Mouse (Mus musculus) kidney, adult 2 months (tissue): ENCODE data around the gene Tas1r3. TPM values are rescaled to one million over a fixed set of nuclear protein-coding genes. Genes with fewer than 3 reads are reported as not detected.

Experiments
- DNase-seq: peaks from one replicate; pipeline ENCODE4 v3.0.0; 2021
- H3K27ac ChIP-seq: fragments of 200-500 bp; 2 replicates; pipeline ENCODE4 v1.5.1; 2012; ENCODE audit warnings: low read depth, low read length, control low read depth, inconsistent platforms; ENCODE audit not compliant: insufficient read depth
- H3K27me3 ChIP-seq: fragments of 200-500 bp; replicated peaks from 2 replicates; pipeline ENCODE4 v1.6.1; 2012; ENCODE audit warnings: mild to moderate bottlenecking, moderate library complexity, low read length, inconsistent platforms; ENCODE audit not compliant: control insufficient read depth, insufficient read depth
- H3K36me3 ChIP-seq: fragments of 200-500 bp; 2 replicates; pipeline ENCODE4 v1.6.1; 2012; ENCODE audit warnings: mild to moderate bottlenecking, moderate library complexity, low read length, inconsistent platforms; ENCODE audit not compliant: control insufficient read depth, insufficient read depth
- H3K4me1 ChIP-seq: fragments of 200-500 bp; 2 replicates; pipeline ENCODE4 v1.6.1; 2011; ENCODE audit warnings: low read length; ENCODE audit not compliant: control insufficient read depth, insufficient read depth
- H3K4me3 ChIP-seq: fragments of 200-500 bp; 2 replicates; pipeline ENCODE4 v1.5.1; 2011; ENCODE audit warnings: mild to moderate bottlenecking, low read depth, low read length, control low read depth; ENCODE audit not compliant: insufficient read depth
- CTCF ChIP-seq: fragments of 200-500 bp; conservative IDR thresholded peaks from 2 replicates; pipeline ENCODE4 v1.5.1; 2011; ENCODE audit warnings: low read depth, mild to moderate bottlenecking, control low read depth, low read length, moderate library complexity, mixed read lengths; ENCODE audit not compliant: insufficient read depth, insufficient read length
- POLR2A ChIP-seq: fragments of 200-500 bp; IDR thresholded peaks from one replicate; pipeline ENCODE4 v1.6.1; 2011; ENCODE audit warnings: low read depth, low read length, control low read depth
- WGBS: fragments of 180-500 bp; shearing (Covaris S2); methylation state at CpG from one replicate; pipeline ENCODE4 v1.1.7; 2018; 5-methylcytosine and 5-hydroxymethylcytosine counted together
- polyA plus RNA-seq: library from polyadenylated mRNA; depleted of rRNA; stranded (reverse); fragments of >200 nt; gene quantifications from 2 replicates; pipeline ENCODE4 v1.2.3, GENCODE M21; 2012; rRNA removed

Tas1r3 gene
- polyA plus RNA-seq, 1 experiment = 0.64 TPM

DNA sequence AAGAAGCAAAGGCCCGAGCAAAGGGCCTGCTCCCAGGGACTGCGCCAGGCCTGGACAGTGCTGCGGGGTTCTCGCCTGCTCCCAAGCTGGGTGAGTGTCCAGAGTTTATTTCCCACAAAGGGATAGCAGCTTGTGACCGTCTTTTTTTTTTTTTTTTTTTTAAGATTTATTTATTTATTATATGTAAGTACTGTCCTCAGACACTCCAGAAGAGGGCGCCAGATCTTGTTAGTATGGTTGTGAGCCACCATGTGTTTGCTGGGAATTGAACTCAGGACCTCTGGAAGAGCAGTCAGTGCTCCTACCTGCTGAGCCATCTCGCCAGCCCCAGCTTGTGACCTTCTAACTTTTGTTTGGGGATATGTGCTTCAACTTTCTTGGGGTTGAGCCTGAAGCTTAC is 42.1 kb downstream of the Tas1r3 start:
- WGBS = 68% methylated on average over 7 of the region's 7 CpGs
- no peak for DNase-seq
- no peak for TF ChIP-seq POLR2A
- 0 out of 2 replicates have a peak, but pooled peaks have one; percentile 15 for TF ChIP-seq CTCF
- Histone ChIP-seq H3K4me3 (no peak overlapping the region), H3K36me3 (peaks cover 40% of the 10 kb centered on the region), H3K4me1 (peaks cover 3% of the 10 kb centered on the region; the same call in 1 of the 2 replicates), H3K27ac (no peak overlapping the region), H3K27me3 (no peaks in the 10 kb centered on the region)

DNA sequence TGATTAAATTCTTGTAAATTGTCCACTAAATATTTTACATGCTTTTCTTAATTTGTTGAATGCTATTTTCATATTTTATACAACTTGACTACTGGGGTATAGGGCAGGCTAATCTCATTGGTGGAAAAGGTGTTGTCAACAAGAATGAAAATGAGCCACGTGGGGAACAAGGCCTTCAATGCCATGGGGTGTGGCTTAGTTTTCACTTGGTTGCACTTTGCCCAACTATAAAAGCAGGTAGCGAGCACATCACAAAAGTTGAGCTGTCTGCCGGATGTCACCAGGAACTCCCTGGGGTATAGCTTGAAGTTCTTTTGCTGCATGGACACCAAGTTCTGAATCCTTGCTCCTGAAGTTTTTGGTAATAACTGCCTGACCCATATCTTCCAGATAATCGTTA is 45.6 kb downstream of the Tas1r3 start:
- H3K27ac ChIP-seq = no peak overlapping the region
- peaks cover 37% of the 10 kb centered on the region for H3K36me3 ChIP-seq
- no peak overlapping the region for H3K4me3 ChIP-seq
- TF ChIP-seq POLR2A = no peak
- 49% methylated on average over 4 of the region's 4 CpGs for WGBS
- H3K4me1 ChIP-seq = peaks cover 14% of the 10 kb centered on the region
- no peaks in the 10 kb centered on the region for H3K27me3 ChIP-seq
- DNase-seq = peak; percentile 53

DNA sequence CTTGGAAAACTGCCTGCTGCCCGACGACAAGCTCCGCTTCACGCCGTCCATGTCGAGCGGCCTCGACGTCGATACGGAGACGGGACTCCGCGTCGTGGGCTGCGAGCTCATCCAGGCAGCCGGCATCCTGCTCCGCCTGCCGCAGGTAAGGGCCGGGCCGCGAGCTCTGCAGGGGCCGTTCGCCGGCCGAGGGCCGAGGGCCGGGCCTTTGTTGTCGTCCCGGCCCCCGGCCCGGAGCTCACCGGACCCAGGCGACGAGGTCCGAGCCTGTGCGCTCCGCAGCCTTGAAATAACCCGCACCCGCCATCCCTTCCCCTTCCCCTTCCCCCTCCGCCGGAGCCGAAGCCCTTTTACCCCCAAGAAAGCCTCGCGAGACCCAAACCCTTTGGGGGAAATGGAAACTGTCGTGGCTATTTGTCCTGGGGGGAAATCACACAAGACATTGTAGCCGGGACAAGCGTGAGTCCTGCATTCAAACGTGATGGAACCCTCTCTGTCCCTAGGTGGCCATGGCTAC is 50.4 kb downstream of the Tas1r3 start:
- TF ChIP-seq CTCF (no peak), POLR2A (no peak)
- peaks cover 16% of the 10 kb centered on the region for H3K36me3 ChIP-seq
- H3K4me1 ChIP-seq = peaks cover 14% of the 10 kb centered on the region
- H3K4me3 ChIP-seq = peak overlapping the region; percentile 88
- DNase-seq = peak; percentile 23
- peak overlapping the region; percentile 80 for H3K27ac ChIP-seq
- WGBS = under 1% methylated on average over 49 of the region's 49 CpGs
- H3K27me3 ChIP-seq = no peaks in the 10 kb centered on the region

DNA sequence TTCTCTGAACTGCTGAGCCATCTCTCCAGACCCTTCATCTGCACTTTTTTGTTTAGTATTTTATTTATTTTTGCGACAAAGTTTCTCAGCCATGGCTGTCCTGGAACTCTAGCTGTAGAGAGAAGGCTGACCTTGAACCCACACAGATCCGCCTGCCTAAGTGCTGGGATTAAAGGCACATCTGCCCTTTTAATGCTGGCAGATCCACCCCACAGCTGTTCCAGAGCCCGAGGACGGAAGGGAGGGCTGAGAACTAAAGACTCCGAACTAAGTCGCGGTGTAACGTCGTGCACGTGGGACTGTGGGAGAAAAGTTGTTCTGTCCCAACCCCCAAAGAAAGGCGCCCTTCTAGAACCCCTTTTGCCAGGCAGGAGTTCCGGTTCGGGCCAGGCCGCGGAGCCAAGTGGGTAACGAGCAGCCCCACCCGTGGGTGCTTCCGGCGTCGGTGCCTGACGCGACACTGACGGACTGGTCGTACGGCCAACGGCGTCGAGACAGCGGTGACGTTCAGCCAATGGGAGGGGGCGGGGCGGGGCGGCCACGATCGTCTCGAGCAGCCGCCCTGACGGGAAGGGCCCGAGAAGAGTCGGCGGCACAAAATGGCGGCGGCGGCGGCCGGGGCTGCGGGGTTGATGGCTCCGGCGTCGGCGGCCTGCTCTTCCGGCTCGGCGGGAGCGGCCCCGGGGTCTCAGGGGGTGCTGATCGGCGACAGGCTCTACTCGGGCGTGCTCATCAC is 51.1 kb downstream of the Tas1r3 start, which contains the start of gene Ccnl2:
Gene Ccnl2 (plus strand): TSS at position 561 of the 736 bp plus-strand sequence.
- no peaks in the 10 kb centered on the region for H3K27me3 ChIP-seq
- H3K4me3 ChIP-seq = peak within 1 kb of the TSS; percentile 88
- WGBS = under 1% methylated on average over 51 of the region's 60 CpGs
- peaks cover 11% of the 10 kb centered on the region for H3K4me1 ChIP-seq
- H3K27ac ChIP-seq = peak within 1 kb of the TSS; percentile 96
- TF ChIP-seq POLR2A (peak; percentile 42), CTCF (no peak)
- H3K36me3 ChIP-seq = peaks cover 12% of the 10 kb centered on the region
- peak; percentile 97 for DNase-seq

Other genes starting within 250 kb of the Tas1r3 start
- gene Cdk11b, start 238.5 kb downstream of the Tas1r3 start, polyA plus RNA-seq = 19.2 and 24.8 TPM in 2 replicates
- not detected in 2 replicates for gene Gm10563, start 218.0 kb downstream of the Tas1r3 start, polyA plus RNA-seq
- 22.4 and 28.0 TPM in 2 replicates for gene Mmp23, start 210.0 kb downstream of the Tas1r3 start, polyA plus RNA-seq
- gene Mib2, start 194.2 kb downstream of the Tas1r3 start, polyA plus RNA-seq = 57.7 and 72.6 TPM in 2 replicates
- 9.8 and 10.6 TPM in 2 replicates for gene Fndc10, start 169.0 kb downstream of the Tas1r3 start, polyA plus RNA-seq
- 81.9 and 101 TPM in 2 replicates for gene Ssu72, start 158.6 kb downstream of the Tas1r3 start, polyA plus RNA-seq
- gene Tmem240, start 128.6 kb downstream of the Tas1r3 start, polyA plus RNA-seq = 0.67 TPM in 2 replicates
- gene Atad3a, start 102.3 kb downstream of the Tas1r3 start, polyA plus RNA-seq = 130 and 145 TPM in 2 replicates
- 21.8 and 27.2 TPM in 2 replicates for gene Vwa1, start 88.7 kb downstream of the Tas1r3 start, polyA plus RNA-seq
- gene Tmem88b, start 77.5 kb downstream of the Tas1r3 start, polyA plus RNA-seq = 1.8 and 2.4 TPM in 2 replicates
- 2.8 and 3.2 TPM in 2 replicates for gene Ankrd65, start 72.9 kb downstream of the Tas1r3 start, polyA plus RNA-seq
- 83.1 and 91.1 TPM in 2 replicates for gene Mrpl20, start 60.5 kb downstream of the Tas1r3 start, polyA plus RNA-seq
- gene Ccnl2, start 50.9 kb downstream of the Tas1r3 start, polyA plus RNA-seq = 54.1 and 56.8 TPM in 2 replicates
- gene Aurkaip1, start 32.1 kb downstream of the Tas1r3 start, polyA plus RNA-seq = 164 and 195 TPM in 2 replicates
- gene Mxra8, start 23.7 kb downstream of the Tas1r3 start, polyA plus RNA-seq = 98.0 and 115 TPM in 2 replicates
- 123 and 174 TPM in 2 replicates for gene Dvl1, start 16.0 kb downstream of the Tas1r3 start, polyA plus RNA-seq
- 46.2 and 53.1 TPM in 2 replicates for gene Cptp, start 6.1 kb upstream of the Tas1r3 start, polyA plus RNA-seq
- 26.0 and 28.9 TPM in 2 replicates for gene Ints11, start 6.2 kb upstream of the Tas1r3 start, polyA plus RNA-seq
- 27.3 and 34.1 TPM in 2 replicates for gene Pusl1, start 28.4 kb upstream of the Tas1r3 start, polyA plus RNA-seq
- 14.6 and 18.3 TPM in 2 replicates for gene Acap3, start 28.5 kb upstream of the Tas1r3 start, polyA plus RNA-seq
- gene Ube2j2, start 80.5 kb upstream of the Tas1r3 start, polyA plus RNA-seq = 47.3 and 48.0 TPM in 2 replicates
- gene C1qtnf12, start 99.0 kb upstream of the Tas1r3 start, polyA plus RNA-seq = 104 and 107 TPM in 2 replicates
- gene B3galt6, start 129.3 kb upstream of the Tas1r3 start, polyA plus RNA-seq = 4.5 and 5.0 TPM in 2 replicates
- 55.1 and 60.4 TPM in 2 replicates for gene Sdf4, start 129.5 kb upstream of the Tas1r3 start, polyA plus RNA-seq
- 1.6 and 3.8 TPM in 2 replicates for gene Tnfrsf4, start 150.5 kb upstream of the Tas1r3 start, polyA plus RNA-seq
- gene Tnfrsf18, start 162.8 kb upstream of the Tas1r3 start, polyA plus RNA-seq = 0.95 and 4.0 TPM in 2 replicates
- gene Ttll10, start 196.1 kb upstream of the Tas1r3 start, polyA plus RNA-seq = 20.7 and 27.5 TPM in 2 replicates
- gene 9430015G10Rik, start 246.6 kb upstream of the Tas1r3 start, polyA plus RNA-seq = 8.7 and 11.7 TPM in 2 replicates